Mouse (Mus musculus): ENCODE measurements around the gene Nxf1. TPM values are rescaled to one million over a fixed set of nuclear protein-coding genes. Genes with fewer than 3 reads are reported as not detected.

Gene Nxf1
- total RNA-seq, 2 experiments from 2014 or later = 76.5 to 367 TPM

DNA sequence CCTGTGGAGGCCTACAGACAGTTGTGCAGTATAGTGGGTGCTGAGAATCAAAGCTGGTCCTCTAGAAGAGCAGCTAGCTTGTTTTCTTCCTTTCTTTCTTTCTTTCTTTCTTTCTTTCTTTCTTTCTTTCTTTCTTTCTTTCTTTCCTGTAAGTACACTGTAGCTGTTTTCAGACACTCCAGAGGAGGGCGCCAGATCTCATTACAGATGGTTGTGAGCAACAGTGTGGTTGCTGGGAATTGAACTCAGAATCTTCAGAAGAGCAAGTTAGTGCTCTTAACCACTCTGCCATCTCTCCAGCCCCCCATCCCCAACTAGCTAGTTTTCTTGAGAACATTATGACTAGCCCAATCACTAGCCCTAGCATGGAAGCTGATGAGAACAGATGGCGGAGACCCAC, 3.9 kb downstream of the Nxf1 start:
- no peak for ATAC-seq (replicated peaks; ENCODE audit: poor library complexity)

DNA sequence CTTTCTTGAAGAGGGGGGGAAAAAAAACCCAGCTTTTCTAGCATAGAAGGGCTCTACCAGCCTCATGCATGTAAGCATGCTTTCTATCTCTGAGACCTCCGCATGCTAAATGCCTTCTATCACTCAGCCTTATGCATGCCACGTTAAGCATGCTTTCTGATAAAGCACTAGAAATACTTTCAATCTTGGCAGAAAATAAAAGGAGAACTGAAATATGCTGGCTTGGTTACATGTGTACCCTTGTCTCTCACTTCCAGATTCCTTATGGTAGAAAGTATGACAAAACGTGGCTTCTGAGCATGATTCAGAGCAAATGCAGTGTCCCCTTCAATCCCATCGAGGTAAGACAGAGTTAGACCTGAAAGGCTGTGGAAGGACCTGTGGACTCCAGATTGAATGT, 6.4 kb downstream of the Nxf1 start:
- no peak for ATAC-seq (replicated peaks; ENCODE audit: poor library complexity)

DNA sequence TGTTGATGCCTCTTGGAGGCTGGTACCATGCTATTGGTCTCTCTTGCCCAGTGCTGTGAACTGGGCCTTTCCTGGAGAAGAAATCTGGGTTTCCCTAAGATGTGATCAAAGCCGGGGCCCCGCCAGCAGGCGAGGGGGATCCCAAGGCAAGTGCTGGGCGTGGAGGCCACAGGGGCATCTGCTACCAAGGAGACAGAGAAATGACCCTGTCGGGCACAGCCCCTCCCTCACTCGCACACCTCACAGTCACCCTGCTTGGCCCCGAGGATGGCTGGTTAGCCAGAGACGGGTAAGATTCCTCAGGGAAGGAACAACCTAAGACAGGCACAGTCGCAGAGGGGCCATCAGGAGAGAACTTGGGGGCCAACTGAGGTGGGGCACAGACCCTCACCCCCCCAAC, 8.7 kb downstream of the Nxf1 start:
- no peak for ATAC-seq (replicated peaks; ENCODE audit: poor library complexity)

DNA sequence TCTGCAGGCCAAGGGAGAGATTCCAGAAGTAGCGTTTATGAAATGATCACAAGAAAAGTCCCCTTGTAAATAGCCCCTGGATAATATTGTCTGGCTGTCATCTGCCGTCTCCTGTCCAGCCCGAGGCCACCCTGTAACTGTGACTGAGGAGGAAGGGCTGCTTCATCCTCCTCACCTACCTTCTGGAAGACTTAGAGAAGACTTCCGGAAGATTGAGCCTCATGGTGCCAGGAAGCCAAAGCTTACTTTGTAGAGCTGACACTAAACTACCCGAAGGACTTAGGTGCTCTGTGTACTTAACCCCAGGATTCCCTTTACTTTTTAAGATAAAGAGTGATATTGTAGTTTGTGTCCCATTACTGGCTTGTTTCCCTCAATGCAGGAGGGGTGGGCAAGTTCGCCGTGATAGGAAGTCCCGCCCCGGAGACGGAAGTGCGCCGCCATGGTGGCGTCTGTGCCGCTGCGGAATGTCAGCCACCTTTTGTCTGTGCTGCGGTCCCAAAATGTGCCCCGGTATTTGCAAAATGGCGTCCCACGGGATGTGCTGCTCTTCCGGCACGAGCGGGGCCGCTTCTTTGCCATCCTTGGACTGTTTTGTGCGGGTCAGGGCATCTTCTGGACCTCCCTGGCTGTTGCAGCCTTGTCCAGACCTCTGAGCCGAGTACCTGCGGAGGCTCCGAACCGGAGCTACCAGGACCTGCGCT, 13.8 kb downstream of the Nxf1 start, which contains the start of gene Tmem223:
Tmem223 (plus strand) TSS at position 430 of the 704 bp plus-strand sequence.
- peak; percentile 69 for ATAC-seq (replicated peaks; ENCODE audit: poor library complexity)

DNA sequence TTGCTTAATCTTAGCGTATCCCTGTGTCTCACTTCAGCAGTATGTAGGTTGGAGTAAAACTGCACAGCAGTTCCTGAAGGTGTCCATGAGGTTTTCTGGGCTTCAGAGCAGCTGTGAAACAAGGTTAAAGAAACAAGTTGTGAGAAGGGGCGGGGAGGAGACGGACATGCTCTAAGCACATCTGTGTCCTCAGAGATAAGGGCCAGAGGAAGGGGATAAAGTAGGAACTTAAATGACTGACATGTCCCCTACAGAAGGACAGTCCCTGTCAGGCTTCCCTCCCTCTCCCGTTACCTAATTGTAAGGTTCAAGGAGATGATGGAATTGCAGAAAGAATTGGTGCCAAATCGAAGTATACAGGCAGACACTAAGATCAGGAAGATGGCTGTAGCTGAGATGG, 16.1 kb downstream of the Nxf1 start:
- 0 out of 2 replicates have a peak, but pooled peaks have one; percentile 6 for ATAC-seq (replicated peaks; ENCODE audit: poor library complexity)

DNA sequence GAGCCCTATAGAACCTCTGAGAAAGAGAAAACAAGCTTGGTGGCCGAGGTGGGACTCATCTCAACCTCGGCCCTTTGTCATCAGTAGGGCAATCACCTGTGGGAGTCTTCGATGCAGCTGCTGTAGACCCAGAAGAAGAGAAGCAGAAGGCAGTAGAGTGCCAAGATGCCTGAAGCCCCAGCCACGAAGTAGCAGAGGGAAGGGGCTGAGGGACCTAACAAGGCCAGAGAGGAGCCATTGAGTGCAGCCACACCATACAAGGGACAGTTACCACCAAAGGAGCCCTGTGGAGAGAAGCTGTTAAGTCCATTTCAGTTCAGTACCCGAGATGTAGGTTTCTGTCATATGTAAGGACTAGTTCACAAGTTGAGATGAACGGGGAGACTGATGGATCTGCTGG, 16.5 kb downstream of the Nxf1 start:
- no peak for ATAC-seq (replicated peaks; ENCODE audit: poor library complexity)

DNA sequence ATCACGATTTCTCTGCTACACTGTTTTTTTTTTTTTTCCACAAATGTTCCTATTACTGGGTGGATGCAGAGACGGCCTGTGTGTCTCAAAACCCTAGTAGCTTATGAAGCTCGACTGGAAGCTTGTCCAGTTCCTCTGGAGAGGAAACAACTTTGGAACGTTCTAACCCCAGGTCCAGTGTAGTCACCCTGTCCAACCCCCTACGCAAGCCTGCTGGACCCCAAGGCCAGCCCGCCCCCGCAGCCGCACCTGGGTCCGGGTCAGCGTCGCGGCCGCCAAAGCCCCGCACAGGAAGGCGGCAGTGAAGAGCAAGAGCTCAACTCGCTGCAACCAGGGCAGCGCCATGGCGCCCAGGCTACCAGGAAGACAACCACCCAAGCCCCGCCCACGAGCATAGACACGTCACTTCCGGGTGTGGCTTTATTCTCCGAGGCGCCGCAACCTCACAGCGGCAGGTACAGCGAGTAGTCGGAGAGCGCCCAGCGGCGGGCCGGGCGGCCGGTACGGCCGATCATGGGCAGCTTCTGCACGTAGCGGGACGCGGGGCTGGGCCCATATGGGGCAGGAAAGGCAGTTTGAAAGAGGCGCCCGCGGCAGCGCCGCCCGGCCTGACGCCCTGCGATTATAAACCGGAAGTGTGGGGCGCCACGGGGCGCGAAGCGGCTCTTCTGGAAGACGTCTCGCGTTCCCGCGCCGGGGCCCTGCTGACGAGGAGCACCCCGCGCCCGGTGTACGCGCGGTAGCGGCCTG, 17.4 kb downstream of the Nxf1 start, which contains the start of gene Tmem179b:
Tmem179b (minus strand) TSS at position 382 of the 750 bp plus-strand sequence.
- ATAC-seq (replicated peaks; ENCODE audit: poor library complexity) = peak; percentile 84

DNA sequence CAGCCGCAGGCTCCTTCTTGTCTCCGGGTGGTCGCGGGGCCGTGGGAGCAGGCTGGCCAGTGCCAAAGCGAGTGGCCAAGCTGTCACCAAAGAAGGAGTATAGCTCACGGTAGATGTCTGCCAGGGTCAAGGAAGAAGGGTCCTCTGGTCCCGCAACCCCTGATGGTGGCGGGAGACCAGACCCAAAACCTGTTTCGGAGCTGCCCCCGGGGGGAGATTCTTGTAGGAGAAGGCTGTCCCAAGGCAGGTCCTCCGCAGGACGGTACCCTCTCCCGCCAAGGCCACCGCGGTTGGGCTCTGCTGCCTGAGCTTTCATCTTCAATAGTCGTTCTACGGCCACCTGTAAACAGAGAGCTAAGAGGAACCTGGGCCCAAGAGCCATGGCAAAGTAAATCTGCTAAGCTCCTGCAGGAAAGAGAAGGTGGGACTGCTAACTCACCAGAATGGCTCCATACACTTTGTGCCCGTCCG, 18.1 kb downstream of the Nxf1 start:
- no peak for ATAC-seq (replicated peaks; ENCODE audit: poor library complexity)

DNA sequence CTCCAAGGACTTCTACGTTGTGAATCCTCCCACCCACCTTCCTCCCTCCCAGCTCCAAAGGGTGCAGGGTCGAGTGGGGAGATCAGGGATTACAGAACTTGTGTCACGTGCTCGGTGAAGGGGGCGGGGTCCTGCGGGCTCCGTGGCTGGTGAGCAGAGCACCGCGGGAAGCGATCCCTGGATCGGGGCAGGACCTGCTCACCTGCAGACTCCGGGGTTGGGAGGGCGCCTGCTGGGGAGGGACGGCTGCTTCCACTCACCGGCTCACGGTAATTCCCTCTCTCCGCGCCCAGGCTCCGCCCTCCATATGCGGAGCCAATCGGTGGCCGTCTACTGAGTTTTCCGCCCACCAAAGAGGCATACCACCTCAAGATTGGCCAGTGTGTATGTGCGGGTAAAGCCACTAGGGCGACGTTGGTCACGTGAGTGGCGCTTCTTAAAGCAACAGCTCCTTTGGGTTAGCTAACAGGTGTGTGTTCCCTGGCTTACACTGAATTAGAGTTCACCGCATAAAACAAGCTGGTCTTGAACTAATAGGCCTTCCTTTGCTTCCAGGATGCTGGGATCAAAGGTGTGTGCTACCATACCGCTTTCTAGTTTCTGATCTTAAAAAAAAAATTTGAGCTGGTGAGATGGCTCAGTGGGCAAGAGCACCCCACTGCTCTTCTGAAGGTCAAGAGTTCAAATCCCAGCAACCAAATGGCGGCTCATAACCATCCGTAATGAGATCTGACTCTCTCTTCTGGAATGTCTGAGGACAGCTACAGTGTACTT, 29.3 kb downstream of the Nxf1 start, which contains the start of gene Taf6l:
Taf6l (minus strand) TSS at position 410 of the 774 bp plus-strand sequence.
- peak; percentile 99 for ATAC-seq (replicated peaks; ENCODE audit: poor library complexity)

DNA sequence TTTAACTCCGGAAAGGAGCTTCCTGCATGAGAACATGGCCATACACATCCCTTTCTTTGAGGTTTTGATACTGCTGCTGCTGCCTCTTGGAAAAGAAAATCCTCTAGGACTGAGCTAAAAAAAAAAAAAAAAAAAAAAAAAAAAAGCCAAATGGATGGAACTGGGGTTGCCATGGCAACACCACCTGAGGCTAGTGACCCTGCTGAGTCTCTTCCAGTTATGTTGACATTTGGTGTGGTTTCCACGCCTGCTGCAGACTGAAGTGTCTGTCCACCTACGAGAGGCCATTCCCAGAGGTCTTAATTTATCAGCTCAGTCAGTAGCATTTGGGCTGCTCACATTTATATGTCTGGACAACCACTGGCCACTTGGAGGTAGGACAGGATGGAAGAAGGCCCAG, 31.6 kb downstream of the Nxf1 start:
- ATAC-seq (replicated peaks; ENCODE audit: poor library complexity) = no peak

DNA sequence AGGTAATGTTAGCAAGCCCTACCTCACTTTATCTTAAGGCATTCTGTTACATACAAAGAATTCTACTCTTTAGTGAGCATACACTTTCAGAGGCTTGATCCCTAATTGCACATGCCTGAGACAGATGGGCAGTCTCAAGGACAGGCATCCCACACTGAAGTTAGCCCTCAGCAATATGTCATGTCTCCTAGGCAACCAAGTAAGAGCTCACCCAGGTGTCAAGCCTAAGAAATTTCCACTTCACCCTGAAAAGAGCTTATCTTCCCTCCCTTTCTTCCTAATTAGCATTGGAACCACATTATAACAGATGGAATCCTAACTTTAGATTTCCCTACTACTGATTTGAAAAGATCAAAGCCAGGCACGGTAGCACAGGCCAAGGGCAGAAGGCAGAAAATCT, 32.3 kb downstream of the Nxf1 start:
- ATAC-seq (replicated peaks; ENCODE audit: poor library complexity) = no peak

DNA sequence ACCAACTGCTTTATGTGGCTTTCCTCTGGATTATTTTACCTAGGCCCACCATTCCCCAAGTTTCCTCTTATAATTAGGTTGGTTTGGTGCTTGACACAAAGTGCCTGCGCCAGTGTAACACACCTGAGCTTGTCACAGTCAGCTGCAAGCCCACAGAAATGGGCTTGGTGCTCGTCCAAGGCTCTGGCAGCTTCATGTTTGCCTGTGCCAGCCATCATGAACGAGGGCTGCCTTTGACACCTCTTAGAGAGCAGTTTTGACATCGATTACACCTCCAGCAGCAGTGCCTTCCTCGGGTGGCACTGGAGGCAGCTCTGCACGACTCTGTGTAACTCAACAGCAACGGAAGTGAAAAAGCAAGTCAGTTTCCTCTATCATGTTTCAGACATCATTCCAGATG, 33.3 kb downstream of the Nxf1 start:
- no peak for ATAC-seq (replicated peaks; ENCODE audit: poor library complexity)

DNA sequence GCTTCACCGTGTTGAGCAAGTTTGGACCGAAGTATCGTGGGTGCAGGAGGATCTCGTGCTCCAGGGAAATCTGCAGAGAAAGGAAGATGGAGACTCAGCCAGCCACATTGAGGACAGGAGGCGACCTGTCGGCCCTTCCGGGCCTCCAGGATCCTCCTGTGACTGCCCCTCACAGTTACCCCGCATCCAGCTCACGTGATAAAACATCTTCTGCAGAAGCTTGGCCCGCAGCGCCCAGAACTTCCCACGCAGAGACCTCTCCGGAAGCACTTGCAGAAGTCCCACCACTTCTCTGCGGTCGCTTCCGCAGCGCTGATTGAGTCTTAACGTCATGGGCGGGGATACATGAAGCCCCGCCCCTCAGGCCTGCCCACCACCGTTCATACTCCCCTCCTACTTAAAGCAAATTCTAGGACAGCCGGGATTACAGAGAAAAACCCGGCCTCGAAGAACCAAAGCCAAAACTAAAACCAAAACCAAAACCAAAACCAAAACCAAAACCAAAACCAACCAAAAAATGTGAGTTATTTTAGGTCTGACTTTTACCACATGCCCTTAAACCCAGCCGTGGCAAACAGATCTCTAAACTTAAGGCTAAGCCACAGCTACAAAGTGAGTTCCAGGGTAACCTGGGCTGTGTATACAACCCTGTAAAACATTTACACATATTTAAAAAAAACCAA, 41.5 kb downstream of the Nxf1 start, which contains the start of gene Polr2g:
Polr2g (minus strand) TSS at position 314 of the 683 bp plus-strand sequence.
- ATAC-seq (replicated peaks; ENCODE audit: poor library complexity) = peak; percentile 73

DNA sequence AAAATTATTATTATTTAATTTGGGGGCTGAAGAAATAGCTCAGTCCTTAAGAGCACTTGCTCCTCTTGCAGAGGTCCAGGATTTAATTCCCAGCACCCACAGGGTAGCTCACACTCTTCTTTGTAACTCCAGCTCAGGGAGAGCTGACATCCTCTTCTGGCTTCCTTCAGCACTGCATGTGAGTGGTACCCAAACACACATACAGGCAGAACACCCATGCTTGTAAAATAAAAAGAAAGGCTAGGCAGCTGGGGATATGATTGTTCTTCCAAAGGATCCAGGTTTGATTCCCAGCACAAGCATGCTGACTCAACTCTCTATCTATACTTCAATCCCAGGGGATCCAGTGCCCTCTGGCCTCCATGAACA, 42.1 kb downstream of the Nxf1 start:
- no peak for ATAC-seq (replicated peaks; ENCODE audit: poor library complexity)

DNA sequence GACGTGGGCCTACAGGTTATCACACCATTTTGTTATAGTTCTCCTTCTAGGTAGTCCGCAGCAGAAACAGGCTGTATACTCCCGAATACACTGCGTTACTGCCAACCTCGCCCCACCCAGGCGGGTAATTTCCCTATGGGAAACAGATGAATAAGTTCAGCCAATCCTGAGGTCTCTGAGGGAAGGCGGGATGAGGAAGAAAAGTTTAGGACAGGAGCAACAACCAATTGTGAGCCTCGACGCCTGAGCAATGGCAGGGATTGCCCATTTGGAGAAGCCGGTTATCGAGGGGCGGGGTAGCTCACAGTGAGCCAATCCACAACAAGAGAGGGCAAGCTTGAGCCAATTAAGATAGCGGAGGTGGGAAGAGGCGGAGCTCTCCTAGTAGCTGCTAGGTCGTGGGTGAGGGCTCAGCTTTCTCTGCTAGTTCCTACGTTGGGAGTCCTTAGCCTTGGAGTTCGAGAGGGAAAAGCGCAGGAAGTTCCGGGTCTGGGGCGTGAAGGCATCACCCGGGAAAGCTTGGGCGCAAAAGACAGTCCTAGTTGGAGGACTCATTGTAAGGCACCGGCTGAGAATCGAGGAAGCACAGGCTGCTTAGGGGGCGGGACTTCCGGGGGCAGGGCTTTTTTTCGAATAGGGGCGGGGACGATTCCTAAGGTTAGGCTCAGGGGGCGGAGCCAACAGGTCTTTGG, 45.4 kb downstream of the Nxf1 start, which contains the start of gene Zbtb3:
Zbtb3 (plus strand) TSS at position 426 of the 692 bp plus-strand sequence.
- peak; percentile 87 for ATAC-seq (replicated peaks; ENCODE audit: poor library complexity)

DNA sequence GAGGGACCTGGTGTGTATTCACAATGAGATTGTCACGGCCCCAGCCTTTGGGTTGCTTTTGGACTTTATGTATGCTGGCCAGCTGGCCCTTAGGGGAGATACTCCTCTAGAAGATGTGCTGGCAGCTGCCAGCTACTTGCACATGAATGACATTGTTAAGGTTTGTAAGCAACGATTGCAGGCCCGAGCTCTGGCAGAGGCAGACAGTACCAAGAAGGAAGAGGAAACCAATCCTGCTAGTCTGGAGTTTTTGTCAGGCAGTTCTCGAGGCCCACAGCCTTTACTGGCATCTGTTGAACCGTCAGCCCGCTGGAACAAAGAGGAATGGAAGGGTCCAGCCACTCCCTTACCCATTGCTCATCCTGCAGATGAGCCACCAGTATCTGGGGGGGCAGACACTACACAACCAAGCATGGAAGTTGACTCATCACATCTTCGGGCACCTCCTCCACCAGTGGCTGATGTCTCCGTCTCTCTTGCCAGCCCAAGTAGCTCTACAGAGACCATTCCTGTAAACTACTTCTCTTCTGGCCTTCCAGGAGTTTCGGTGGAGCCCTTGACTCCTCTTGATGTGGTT, 46.4 kb downstream of the Nxf1 start:
- ATAC-seq (replicated peaks; ENCODE audit: poor library complexity) = no peak

DNA sequence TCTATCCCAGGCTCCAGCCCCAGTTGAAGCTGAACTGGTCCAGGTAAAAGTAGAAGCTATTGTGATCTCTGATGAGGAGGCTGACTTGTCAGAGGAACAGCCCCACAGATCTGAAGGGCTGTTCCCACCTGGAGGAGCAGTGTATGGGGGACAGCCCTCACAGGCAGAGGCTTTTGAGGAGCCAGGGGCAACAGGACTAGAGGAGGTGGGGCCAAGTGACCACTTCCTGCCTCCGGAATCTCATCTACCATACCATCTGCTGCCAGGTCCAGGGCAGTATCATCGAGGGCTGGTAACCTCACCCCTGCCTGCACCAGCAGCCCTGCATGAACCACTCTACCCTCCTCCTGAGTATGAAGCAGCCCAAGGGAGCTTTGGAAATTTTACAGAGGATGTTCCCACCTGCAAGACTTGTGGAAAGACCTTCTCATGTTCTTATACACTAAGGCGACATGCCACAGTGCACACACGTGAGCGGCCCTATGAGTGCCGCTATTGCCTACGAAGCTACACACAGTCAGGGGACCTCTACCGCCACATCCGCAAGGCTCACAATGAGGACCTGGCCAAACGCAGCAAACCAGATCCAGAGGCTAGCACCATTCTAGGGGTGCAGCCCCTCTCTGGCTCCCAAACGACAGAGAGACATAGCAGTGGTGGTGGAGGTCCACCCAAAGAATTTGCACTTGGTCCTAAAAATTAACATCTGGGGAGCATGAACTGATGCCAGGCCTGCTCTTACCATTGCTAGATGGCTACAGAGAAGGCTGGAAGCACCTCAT, 47.2 kb downstream of the Nxf1 start:
- ATAC-seq (replicated peaks; ENCODE audit: poor library complexity) = 0 out of 2 replicates have a peak, but pooled peaks have one; percentile 20

DNA sequence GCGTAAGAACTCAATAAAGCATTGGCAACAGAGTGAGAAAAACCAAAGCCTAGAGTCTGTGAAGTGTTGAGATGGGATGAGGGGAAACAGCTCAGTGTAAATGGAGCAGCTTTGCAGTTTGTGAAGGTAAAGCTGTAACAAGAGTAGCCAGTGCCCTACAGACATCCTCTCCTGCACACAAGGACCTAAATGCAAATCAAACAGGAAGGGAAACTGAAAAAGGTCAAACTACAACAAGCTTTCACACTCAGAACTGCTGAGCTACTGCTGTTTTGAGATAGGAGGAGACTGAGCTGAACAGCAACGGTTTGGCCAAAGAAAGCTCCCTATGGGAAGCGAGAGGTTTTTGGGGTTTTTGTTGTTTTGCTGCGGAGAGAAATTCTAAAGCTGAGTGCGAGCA, 49.9 kb downstream of the Nxf1 start:
- no peak for ATAC-seq (replicated peaks; ENCODE audit: poor library complexity)

DNA sequence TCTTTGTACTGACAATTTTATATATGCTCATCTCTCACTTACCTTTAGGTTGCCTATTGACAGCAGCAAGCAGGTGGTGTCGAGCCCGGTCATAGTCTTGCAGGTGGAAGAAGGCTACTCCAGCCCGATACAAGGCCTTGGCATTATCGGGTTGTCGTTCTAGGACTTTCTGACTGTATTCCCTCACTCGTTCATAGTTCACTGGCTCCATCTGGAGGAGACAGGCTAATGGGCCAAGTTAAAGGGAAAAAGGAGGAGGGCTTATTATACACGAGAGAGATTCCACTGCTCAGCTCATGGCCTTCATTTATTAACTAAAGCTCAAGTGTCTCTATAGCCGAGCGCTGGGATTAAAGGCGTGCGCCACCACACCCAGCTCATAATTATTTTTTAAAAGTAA, 58.9 kb downstream of the Nxf1 start:
- no peak for ATAC-seq (replicated peaks; ENCODE audit: poor library complexity)
